Mouse (Mus musculus) heart, adult 2 months (tissue): ENCODE results near the gene Tk1. TPM values are rescaled to one million over a fixed set of nuclear protein-coding genes. Genes with fewer than 3 reads are reported as not detected.

Source experiments
- DNase-seq, 2 experiments: peaks; one replicate each; pipeline ENCODE4 v3.0.0; 2021
- H3K27ac ChIP-seq: fragments of 200-600 bp; 2 replicates; pipeline ENCODE4 v1.8.1; 2022
- H3K27me3 ChIP-seq: fragments of 200-500 bp; 2 replicates; pipeline ENCODE4 v1.6.1; 2012; ENCODE audit warnings: mild to moderate bottlenecking, low read length, inconsistent platforms, mixed read lengths; ENCODE audit not compliant: control insufficient read depth, insufficient read depth
- H3K36me3 ChIP-seq: fragments of 200-500 bp; 2 replicates; pipeline ENCODE4 v1.6.1; 2012; ENCODE audit warnings: low read length, inconsistent platforms; ENCODE audit not compliant: control insufficient read depth, insufficient read depth
- H3K4me1 ChIP-seq: fragments of 200-500 bp; 2 replicates; pipeline ENCODE4 v1.6.1; 2011; ENCODE audit warnings: low read length; ENCODE audit not compliant: control insufficient read depth, insufficient read depth
- H3K4me3 ChIP-seq: fragments of 200-600 bp; 2 replicates; pipeline ENCODE4 v1.8.1; 2022
- H3K79me2 ChIP-seq: fragments of 200-500 bp; replicated peaks from 2 replicates; pipeline ENCODE4 v1.6.1; 2012; ENCODE audit warnings: mild to moderate bottlenecking, inconsistent platforms, low read length, moderate library complexity, mixed read lengths; ENCODE audit not compliant: control insufficient read depth, insufficient read depth
- H3K9ac ChIP-seq: fragments of 200-500 bp; 2 replicates; pipeline ENCODE4 v1.6.1; 2012; ENCODE audit warnings: low read depth, mild to moderate bottlenecking, control low read depth, inconsistent platforms, low read length, mixed read lengths
- CTCF ChIP-seq: fragments of 200-600 bp; IDR thresholded peaks from 2 replicates; pipeline ENCODE4 v1.8.1; 2022; ENCODE audit warnings: antibody characterized with exemption, mild to moderate bottlenecking, moderate library complexity
- EP300 ChIP-seq: fragments of 200-500 bp; IDR thresholded peaks from 2 replicates; pipeline ENCODE4 v1.6.1; 2011; ENCODE audit warnings: low read depth, low read length, control low read depth; ENCODE audit not compliant: insufficient read depth
- POLR2A ChIP-seq: fragments of 200-500 bp; IDR thresholded peaks from 2 replicates; pipeline ENCODE4 v1.6.1; 2011; ENCODE audit warnings: mild to moderate bottlenecking, low read depth, low read length, control low read depth; ENCODE audit not compliant: insufficient read depth
- WGBS: fragments of 180-500 bp; shearing (Covaris S2); methylation state at CpG from one replicate; pipeline ENCODE4 v1.1.7; 2018; 5-methylcytosine and 5-hydroxymethylcytosine counted together
- intact Hi-C: fragments of 180-260 bp; cut with DNase I; formaldehyde crosslinking; loops from one replicate; pipeline ENCODE4 v1.15.1; 2025
- polyA plus RNA-seq: library from polyadenylated mRNA; depleted of rRNA; stranded (reverse); fragments of >200 nt; gene quantifications from 2 replicates; pipeline ENCODE4 v1.2.3, GENCODE M21; 2012
- total RNA-seq, 2 experiments: library from RNA; stranded (reverse); gene quantifications; 2 replicates each; pipeline ENCODE4 v1.2.3; 2021

Tk1 gene
- total and polyA plus RNA-seq, 3 experiments = 1.9 to 3.0 (median 2.0) TPM

- H3K4me1 ChIP-seq = no peaks in the 10 kb centered on the region
- TF ChIP-seq CTCF (no peak), EP300 (no peak), POLR2A (no peak)
- no peaks in the 10 kb centered on the region for H3K79me2 ChIP-seq
- WGBS = 76% methylated on average over 3 of the region's 3 CpGs
- peaks cover 6% of the 10 kb centered on the region; the same call in 1 of the 2 replicates for H3K27me3 ChIP-seq
- no peak overlapping the region for H3K4me3 ChIP-seq
- no peak overlapping the region for H3K27ac ChIP-seq
- no peaks in the 10 kb centered on the region for H3K36me3 ChIP-seq
- intact Hi-C loops = no loop called here
- H3K9ac ChIP-seq = no peak overlapping the region
- DNase-seq = no peak
Observed at GRCm38 (mm10) chr11:117858392-117858791, 32.5 kb upstream of the Tk1 start.

DNA sequence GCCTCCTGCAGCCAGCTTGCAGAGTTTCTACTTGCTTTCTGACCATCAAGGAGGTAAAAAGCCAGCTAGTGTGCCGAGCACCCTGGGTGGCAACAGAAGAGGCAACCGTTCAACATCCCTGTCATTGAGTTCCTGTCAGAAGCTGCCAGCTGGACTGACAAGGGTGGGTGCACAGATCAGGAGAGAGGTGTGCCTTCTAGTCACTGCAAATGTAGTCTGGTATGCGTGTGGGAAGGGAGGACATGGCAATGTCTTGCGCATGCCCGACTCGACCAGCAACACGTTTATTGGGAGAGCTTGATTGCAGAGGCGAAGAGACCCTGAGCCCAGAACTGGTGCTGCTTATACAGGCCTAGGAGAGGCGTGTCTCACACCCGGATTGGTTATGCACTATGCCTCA, 31.6 kb upstream of the Tk1 start:
- H3K4me1 ChIP-seq = no peaks in the 10 kb centered on the region
- peaks cover 6% of the 10 kb centered on the region; the same call in 1 of the 2 replicates for H3K27me3 ChIP-seq
- intact Hi-C loops = no loop called here
- no peak overlapping the region for H3K4me3 ChIP-seq
- WGBS = 95% methylated on average over 10 of the region's 10 CpGs
- no peak overlapping the region for H3K9ac ChIP-seq
- H3K36me3 ChIP-seq = no peaks in the 10 kb centered on the region
- no peak overlapping the region for H3K27ac ChIP-seq
- TF ChIP-seq EP300 (no peak), CTCF (no peak), POLR2A (no peak)
- no peak for DNase-seq
- H3K79me2 ChIP-seq = no peaks in the 10 kb centered on the region

DNA sequence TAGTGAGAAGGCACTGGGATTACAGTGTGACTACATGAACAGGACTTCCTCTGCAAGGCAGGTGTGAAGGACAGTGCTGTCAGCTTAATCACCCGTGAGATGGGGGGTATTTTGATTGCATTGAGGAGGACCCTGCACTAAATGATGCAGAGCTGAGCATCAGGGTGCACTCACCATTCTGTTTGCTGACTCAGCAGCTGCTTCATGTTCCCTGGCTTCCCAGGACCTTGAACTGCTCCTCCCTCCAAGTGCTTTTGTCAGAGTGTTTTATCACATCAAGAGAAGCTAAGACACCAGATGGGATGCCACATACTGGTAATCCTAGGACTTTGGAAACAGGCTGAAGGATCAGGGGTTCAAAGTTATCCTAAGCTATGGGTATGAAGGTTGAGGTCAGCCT, 30.1 kb upstream of the Tk1 start:
- no peaks in the 10 kb centered on the region for H3K79me2 ChIP-seq
- DNase-seq = no peak
- TF ChIP-seq CTCF (no peak), POLR2A (no peak), EP300 (no peak)
- no peak overlapping the region for H3K27ac ChIP-seq
- peaks cover 6% of the 10 kb centered on the region; the same call in 1 of the 2 replicates for H3K27me3 ChIP-seq
- no peaks in the 10 kb centered on the region for H3K36me3 ChIP-seq
- H3K4me1 ChIP-seq = no peaks in the 10 kb centered on the region
- H3K4me3 ChIP-seq = no peak overlapping the region
- intact Hi-C loops = no loop called here
- 77% methylated on average over 1 of the region's 1 CpGs for WGBS
- H3K9ac ChIP-seq = no peak overlapping the region

- WGBS = 94% methylated on average over 5 of the region's 5 CpGs
- H3K27ac ChIP-seq = no peak overlapping the region
- no peaks in the 10 kb centered on the region for H3K4me1 ChIP-seq
- intact Hi-C loops = no loop called here
- H3K79me2 ChIP-seq = no peaks in the 10 kb centered on the region
- H3K4me3 ChIP-seq = no peak overlapping the region
- no peaks in the 10 kb centered on the region for H3K36me3 ChIP-seq
- H3K27me3 ChIP-seq = 0 out of 2 replicates have a peak, but pooled peaks cover 3% of the 10 kb centered on the region
- no peak overlapping the region for H3K9ac ChIP-seq
- no peak for DNase-seq
- TF ChIP-seq POLR2A = no peak
- no peak for TF ChIP-seq EP300
- no peak for TF ChIP-seq CTCF
Observed at GRCm38 (mm10) chr11:117855360-117855759, 29.5 kb upstream of the Tk1 start.

DNA sequence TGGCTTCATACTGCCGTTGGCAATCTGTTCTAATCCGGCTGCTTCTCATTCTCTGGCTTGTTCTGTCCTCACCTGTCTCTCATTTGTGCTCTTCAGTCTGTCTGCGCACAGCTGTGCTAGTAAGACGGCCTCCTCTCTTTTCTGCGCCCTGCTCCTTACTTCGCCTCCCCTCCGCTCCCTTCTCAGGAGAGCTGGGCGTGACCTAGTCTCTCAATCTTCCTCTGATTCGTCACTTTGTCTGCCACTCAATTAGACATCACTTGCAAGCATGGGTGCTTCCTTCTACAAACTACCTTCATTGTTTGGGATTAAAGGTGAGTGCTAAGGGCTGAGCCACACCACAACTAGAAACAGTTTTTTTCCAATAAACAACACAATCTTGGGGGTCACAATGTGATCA, 28.3 kb upstream of the Tk1 start:
- intact Hi-C loops = no loop called here
- Histone ChIP-seq H3K4me3 (no peak overlapping the region), H3K36me3 (no peaks in the 10 kb centered on the region), H3K79me2 (no peaks in the 10 kb centered on the region), H3K9ac (no peak overlapping the region), H3K27me3 (no peaks in the 10 kb centered on the region), H3K27ac (no peak overlapping the region), H3K4me1 (peaks cover 2% of the 10 kb centered on the region)
- DNase-seq = no peak
- TF ChIP-seq POLR2A = no peak
- 93% methylated on average over 9 of the region's 9 CpGs for WGBS

DNA sequence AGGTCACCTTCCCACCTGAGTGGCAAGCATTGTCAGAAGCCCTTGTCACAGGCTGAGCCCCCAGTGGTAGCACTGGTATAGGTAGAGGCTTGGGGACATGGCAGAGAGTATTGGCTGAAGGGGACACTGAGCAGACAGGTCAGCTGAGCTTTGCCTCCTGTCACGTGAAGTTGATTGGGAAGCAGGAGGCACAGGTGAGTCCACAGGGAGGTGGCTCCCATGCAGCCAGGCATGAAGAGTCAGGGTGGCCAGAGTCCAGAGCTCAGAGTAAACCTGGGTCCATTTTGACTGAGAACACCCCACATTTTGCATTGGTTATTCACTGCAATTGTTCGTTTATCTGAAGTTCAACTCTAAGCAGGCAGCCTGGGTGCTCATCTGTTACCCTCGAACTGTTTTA, 27.0 kb upstream of the Tk1 start:
- H3K79me2 ChIP-seq = no peaks in the 10 kb centered on the region
- peaks cover 2% of the 10 kb centered on the region for H3K4me1 ChIP-seq
- 90% methylated on average over 3 of the region's 3 CpGs for WGBS
- DNase-seq = no peak
- intact Hi-C loops = no loop called here
- H3K9ac ChIP-seq = no peak overlapping the region
- H3K27ac ChIP-seq = no peak overlapping the region
- TF ChIP-seq CTCF = no peak
- TF ChIP-seq EP300 = no peak
- TF ChIP-seq POLR2A = no peak
- no peaks in the 10 kb centered on the region for H3K36me3 ChIP-seq
- no peak overlapping the region for H3K4me3 ChIP-seq
- H3K27me3 ChIP-seq = no peaks in the 10 kb centered on the region
